In genomic region chr9:41470010-41470409, GRCm38 (mm10) we compare ENCODE assay signal across 10 mouse cellular contexts.
DNase-seq lines count a peak whose midpoint lies in the region; ATAC-seq and TF ChIP-seq lines count a peak whose summit lies in the region.
"Had no signal": no experiment of that assay in that cellular context is flagged by ENCODE, and none has a peak within 500 bp of the region (broad histone marks: within the 10 kb centered on the region; RNA-seq: fewer than 3 reads in every experiment).

No protein-coding gene starts in this region.

- H3K4me1 ChIP-seq in forebrain, embryonic 10.5 days, result peaks cover 23% of the 10 kb centered on the region
- H3K4me1 ChIP-seq in forebrain, embryonic 11.5 days (replicated peaks; ENCODE audit: control insufficient read depth, insufficient read depth, low read length), result no peaks in the 10 kb centered on the region
- H3K4me1 ChIP-seq in lung, postnatal 0 days (ENCODE audit: insufficient read depth, low read depth, low read length), result no peaks in the 10 kb centered on the region; the same call in 1 of the 2 replicates
- peaks cover 10% of the 10 kb centered on the region for H3K4me1 ChIP-seq in hindbrain, postnatal 0 days (ENCODE audit: insufficient read depth, low read length)
- peaks cover 2% of the 10 kb centered on the region; the same call in 1 of the 2 replicates for H3K4me1 ChIP-seq in stomach, postnatal 0 days (replicated peaks; ENCODE audit: control insufficient read depth, insufficient read depth)
- H3K4me1 ChIP-seq: liver, embryonic 13.5 days had no signal

- H3K9me3 ChIP-seq in forebrain, embryonic 10.5 days, result no peaks in the 10 kb centered on the region
- H3K9me3 ChIP-seq in forebrain, embryonic 11.5 days (ENCODE audit: control insufficient read depth, low read length), result no peaks in the 10 kb centered on the region
- H3K9me3 ChIP-seq in lung, postnatal 0 days (ENCODE audit: low read length), result no peaks in the 10 kb centered on the region
- no peaks in the 10 kb centered on the region for H3K9me3 ChIP-seq in hindbrain, postnatal 0 days (ENCODE audit: low read length)
- no peaks in the 10 kb centered on the region for H3K9me3 ChIP-seq in stomach, postnatal 0 days (ENCODE audit: control insufficient read depth, low read length)
- H3K9me3 ChIP-seq: liver, embryonic 13.5 days had no signal

- no peaks in the 10 kb centered on the region for H3K36me3 ChIP-seq in forebrain, embryonic 10.5 days (replicated peaks)
- H3K36me3 ChIP-seq in forebrain, embryonic 11.5 days (ENCODE audit: control insufficient read depth, insufficient read depth, low read length), result no peaks in the 10 kb centered on the region
- no peaks in the 10 kb centered on the region for H3K36me3 ChIP-seq in lung, postnatal 0 days (ENCODE audit: insufficient read depth, low read length)
- no peaks in the 10 kb centered on the region for H3K36me3 ChIP-seq in hindbrain, postnatal 0 days (ENCODE audit: insufficient read depth, low read length)
- no peaks in the 10 kb centered on the region for H3K36me3 ChIP-seq in stomach, postnatal 0 days (ENCODE audit: control insufficient read depth, insufficient read depth, low read length)
- H3K36me3 ChIP-seq: liver, embryonic 13.5 days had no signal

- H3K27me3 ChIP-seq in forebrain, embryonic 10.5 days (ENCODE audit: poor library complexity, severe bottlenecking), result no peaks in the 10 kb centered on the region
- no peaks in the 10 kb centered on the region for H3K27me3 ChIP-seq in forebrain, embryonic 11.5 days (ENCODE audit: control insufficient read depth, insufficient read depth, low read length)
- H3K27me3 ChIP-seq in lung, postnatal 0 days (replicated peaks; ENCODE audit: insufficient read depth, low read length), result no peaks in the 10 kb centered on the region
- H3K27me3 ChIP-seq in hindbrain, postnatal 0 days (ENCODE audit: insufficient read depth, low read length), result no peaks in the 10 kb centered on the region
- no peaks in the 10 kb centered on the region for H3K27me3 ChIP-seq in stomach, postnatal 0 days (ENCODE audit: control insufficient read depth, insufficient read depth, low read length)
- H3K27me3 ChIP-seq: liver, embryonic 13.5 days; Patski had no signal

- no peak for DNase-seq in forebrain, embryonic 10.5 days (ENCODE audit: extremely low spot score, low spot score)
- no peak for DNase-seq in forebrain, embryonic 11.5 days (ENCODE audit: low spot score)
- peak; percentile 24 for DNase-seq in lung, postnatal 0 days (ENCODE audit: low spot score)
- DNase-seq in lung, postnatal 25 days (ENCODE audit: low spot score), result no peak
- DNase-seq in hindbrain, postnatal 0 days (ENCODE audit: low spot score), result peak; percentile 44
- no peak for DNase-seq in stomach, postnatal 0 days (ENCODE audit: low spot score)
- no peak for DNase-seq in retina, embryonic 14.5 days (ENCODE audit: low spot score)
- DNase-seq in left cerebral cortex, adult 11 months (ENCODE audit: low spot score), result no peak
- DNase-seq: liver, embryonic 13.5 days had no signal

- WGBS in forebrain, embryonic 10.5 days, result 74% methylated on average over 6 of the region's 6 CpGs
- WGBS in forebrain, embryonic 11.5 days, result 68% methylated on average over 6 of the region's 6 CpGs
- 34% methylated on average over 6 of the region's 6 CpGs for WGBS in lung, postnatal 0 days
- 35% methylated on average over 6 of the region's 6 CpGs for WGBS in hindbrain, postnatal 0 days
- 38% methylated on average over 6 of the region's 6 CpGs for WGBS in stomach, postnatal 0 days

- peak overlapping the region; percentile 2; the same call in 1 of the 2 replicates for H3K27ac ChIP-seq in forebrain, embryonic 10.5 days
- H3K27ac ChIP-seq in forebrain, embryonic 11.5 days (ENCODE audit: low read depth, low read length), result no peak overlapping the region
- H3K27ac ChIP-seq in lung, postnatal 0 days (ENCODE audit: low read length), result no peak overlapping the region
- H3K27ac ChIP-seq in hindbrain, postnatal 0 days, result peak overlapping the region; percentile 21; the same call in 1 of the 2 replicates
- peak overlapping the region; percentile 30; the same call in 1 of the 2 replicates for H3K27ac ChIP-seq in stomach, postnatal 0 days (replicated peaks)
- H3K27ac ChIP-seq: liver, embryonic 13.5 days had no signal

- no peak overlapping the region for H3K4me3 ChIP-seq in forebrain, embryonic 10.5 days
- no peak overlapping the region for H3K4me3 ChIP-seq in forebrain, embryonic 11.5 days (ENCODE audit: low read depth, low read length)
- H3K4me3 ChIP-seq in lung, postnatal 0 days (ENCODE audit: low read depth, low read length), result no peak overlapping the region
- no peak overlapping the region for H3K4me3 ChIP-seq in hindbrain, postnatal 0 days (ENCODE audit: low read length)
- no peak overlapping the region for H3K4me3 ChIP-seq in stomach, postnatal 0 days (ENCODE audit: low read depth, low read length)
- H3K4me3 ChIP-seq: liver, embryonic 13.5 days had no signal

- ATAC-seq in forebrain, embryonic 11.5 days (replicated peaks; ENCODE audit: low FRiP score), result no peak
- no peak for ATAC-seq in lung, postnatal 0 days
- ATAC-seq in hindbrain, postnatal 0 days, result no peak
- no peak for ATAC-seq in stomach, postnatal 0 days (ENCODE audit: low FRiP score, low TSS enrichment)
- ATAC-seq: Patski had no signal

- H3K4me2 ChIP-seq in forebrain, embryonic 11.5 days (ENCODE audit: low read depth, low read length, severe bottlenecking), result no peak overlapping the region
- H3K4me2 ChIP-seq in lung, postnatal 0 days (replicated peaks; ENCODE audit: low read depth, low read length), result no peak overlapping the region
- H3K4me2 ChIP-seq in hindbrain, postnatal 0 days (ENCODE audit: low read depth, low read length), result no peak overlapping the region
- no peak overlapping the region for H3K4me2 ChIP-seq in stomach, postnatal 0 days (replicated peaks; ENCODE audit: low read depth)
- H3K4me2 ChIP-seq: liver, embryonic 13.5 days had no signal

- no peak for TF ChIP-seq CTCF in lung, postnatal 0 days (IDR thresholded peaks at IDR 0.05)
- TF ChIP-seq CTCF in hindbrain, postnatal 0 days (IDR thresholded peaks at IDR 0.05; ENCODE audit: low read depth), result no peak
- no peak for TF ChIP-seq CTCF in stomach, postnatal 0 days (IDR thresholded peaks at IDR 0.05; ENCODE audit: low read depth)

- TF ChIP-seq EP300 in lung, postnatal 0 days (IDR thresholded peaks at IDR 0.05), result no peak
- no peak for TF ChIP-seq EP300 in stomach, postnatal 0 days (optimal IDR thresholded peaks at IDR 0.05)

- no peak overlapping the region for H3K9ac ChIP-seq in forebrain, embryonic 11.5 days (ENCODE audit: low read length)
- H3K9ac ChIP-seq in lung, postnatal 0 days (replicated peaks; ENCODE audit: low read depth), result no peak overlapping the region
- H3K9ac ChIP-seq in hindbrain, postnatal 0 days (replicated peaks; ENCODE audit: low read length), result no peak overlapping the region
- H3K9ac ChIP-seq in stomach, postnatal 0 days (ENCODE audit: low read length), result no peak overlapping the region
- H3K9ac ChIP-seq: liver, embryonic 13.5 days had no signal

Comparison
In these comparisons a context has a peak if more than half of its experiments do, and no peak if none do; other contexts are left out.
1. DNase-seq: peak in lung, postnatal 0 days (single experiment) and hindbrain, postnatal 0 days (single experiment); none in forebrain, embryonic 10.5 days (single experiment), forebrain, embryonic 11.5 days (single experiment), lung, postnatal 25 days (single experiment), stomach, postnatal 0 days (single experiment), retina, embryonic 14.5 days (single experiment) and left cerebral cortex, adult 11 months (single experiment).
2. H3K27ac ChIP-seq: peak in forebrain, embryonic 10.5 days (single experiment), hindbrain, postnatal 0 days (single experiment) and stomach, postnatal 0 days (single experiment); none in forebrain, embryonic 11.5 days (single experiment) and lung, postnatal 0 days (single experiment).